Mouse (Mus musculus) hindbrain, postnatal 0 days (tissue): ENCODE results near the gene Srpk1. TPM values are rescaled to one million over a fixed set of nuclear protein-coding genes. Genes with fewer than 3 reads are reported as not detected.
A peak's percentile ranks its signal among the peaks of the same experiment; 100 is the strongest.

Experiments used
- ATAC-seq: fragments of 200-750 bp; cut with Nextera tagmentation; 2 replicates; pipeline ENCODE4 v1.8.0; 2017; ENCODE audit warnings: mild to moderate bottlenecking, moderate TSS enrichment, moderate library complexity
- DNase-seq: peaks from one replicate; pipeline ENCODE4 v3.0.0-alpha.2; 2015; ENCODE audit warnings: low spot score
- H3K27ac ChIP-seq: fragments of 300-500 bp; sonication (generic); 2 replicates; pipeline ENCODE4 v1.5.1; 2014; ENCODE audit warnings: mild to moderate bottlenecking
- H3K27me3 ChIP-seq: fragments of 300-500 bp; sonication (generic); 2 replicates; pipeline ENCODE4 v1.6.1; 2014; ENCODE audit warnings: low read length, mixed read lengths; ENCODE audit not compliant: insufficient read depth
- H3K36me3 ChIP-seq: fragments of 300-500 bp; sonication (generic); 2 replicates; pipeline ENCODE4 v1.6.1; 2014; ENCODE audit warnings: low read length, mixed read lengths; ENCODE audit not compliant: insufficient read depth
- H3K4me1 ChIP-seq: fragments of 300-500 bp; sonication (generic); 2 replicates; pipeline ENCODE4 v1.6.1; 2014; ENCODE audit warnings: antibody characterized with exemption, low read length, mixed read lengths; ENCODE audit not compliant: insufficient read depth
- H3K4me2 ChIP-seq: fragments of 300-500 bp; sonication (generic); 2 replicates; pipeline ENCODE4 v1.6.1; 2014; ENCODE audit warnings: low read depth, mild to moderate bottlenecking, low read length, moderate library complexity, mixed read lengths
- H3K4me3 ChIP-seq: fragments of 300-500 bp; sonication (generic); 2 replicates; pipeline ENCODE4 v1.5.1; 2014; ENCODE audit warnings: low read length
- H3K9ac ChIP-seq: fragments of 300-500 bp; sonication (generic); replicated peaks from 2 replicates; pipeline ENCODE4 v1.6.1; 2014; ENCODE audit warnings: mild to moderate bottlenecking, low read length, moderate library complexity, mixed read lengths
- H3K9me3 ChIP-seq: fragments of 300-500 bp; sonication (generic); 2 replicates; pipeline ENCODE4 v1.6.1; 2016; ENCODE audit warnings: low read length, mixed read lengths
- CTCF ChIP-seq: IDR thresholded peaks from 2 replicates; pipeline ENCODE4 v1.5.1; 2016; ENCODE audit warnings: antibody characterized with exemption, control low read depth, low read depth
- WGBS: fragments of 180-500 bp; shearing (Covaris S2); extraction: QIAGEN DNeasy Blood & Tissue Kit; methylation state at CpG from one replicate; pipeline ENCODE4 v1.1.7; 2014; 5-methylcytosine and 5-hydroxymethylcytosine counted together
- polyA plus RNA-seq: library from polyadenylated mRNA; unstranded; fragments of >200 nt; fragmentation: Nextera tagmentation; extraction: Ambion mirVana; gene quantifications from 2 replicates; pipeline ENCODE4 v1.2.1, GENCODE M21; 2015
- total RNA-seq: library from RNA; depleted of rRNA; stranded (reverse); fragments of >200 nt; gene quantifications from 2 replicates; pipeline ENCODE4 v1.2.3, GENCODE M21; 2014

Srpk1 gene
- total and polyA plus RNA-seq, 2 experiments from 2014 or later = 52.1 to 77.2 TPM

DNA sequence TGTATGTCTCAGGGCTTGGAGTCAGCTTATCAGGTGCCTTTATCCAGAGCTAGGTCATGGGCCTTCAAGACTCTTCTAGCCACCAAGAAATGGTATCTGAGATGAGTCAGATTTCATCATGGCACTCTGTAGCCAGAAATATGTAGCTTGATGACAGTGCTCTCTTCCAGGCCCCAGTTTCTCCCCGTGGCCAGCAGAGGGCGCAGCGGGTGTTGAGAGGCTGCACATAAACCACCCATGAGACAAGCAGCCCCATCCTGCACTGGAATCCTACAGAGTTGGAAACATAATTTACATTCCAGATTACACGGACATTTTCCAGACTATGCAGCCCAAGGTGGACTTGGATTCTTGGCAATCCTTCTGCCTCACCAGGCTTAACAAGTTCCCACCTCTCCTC is 29.5 kb downstream of the Srpk1 start:
- Histone ChIP-seq H3K4me2 (no peak overlapping the region), H3K4me3 (no peak overlapping the region), H3K4me1 (no peaks in the 10 kb centered on the region), H3K9me3 (no peaks in the 10 kb centered on the region), H3K27me3 (no peaks in the 10 kb centered on the region), H3K36me3 (peaks cover 73% of the 10 kb centered on the region), H3K27ac (no peak overlapping the region), H3K9ac (no peak overlapping the region)
- TF ChIP-seq CTCF = peak; percentile 89
- WGBS = 13% methylated on average over 4 of the region's 4 CpGs
- ATAC-seq = peak; percentile 67; the same call in 1 of the 2 replicates
- DNase-seq = peak; percentile 78

DNA sequence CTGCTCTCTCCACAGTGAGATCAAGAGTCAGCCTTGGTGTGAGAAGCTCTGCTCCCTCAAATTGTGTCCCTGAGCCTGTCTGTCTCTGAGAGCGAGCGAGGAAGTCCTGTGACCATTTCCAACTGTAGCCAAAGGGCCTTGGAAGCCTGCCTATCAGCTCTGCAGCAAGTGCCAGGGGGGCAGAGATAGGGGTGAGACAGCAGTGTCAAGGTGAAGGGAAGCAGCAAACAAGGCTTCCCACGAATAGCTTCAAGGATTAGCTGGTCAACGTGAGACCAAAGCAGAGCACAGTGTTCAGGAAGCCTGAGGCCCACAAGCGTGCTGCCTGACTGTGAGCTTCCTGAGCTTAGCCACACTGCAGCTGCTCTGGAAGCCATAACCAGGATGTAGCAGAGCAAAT is 31.0 kb downstream of the Srpk1 start:
- ATAC-seq (no peak), DNase-seq (no peak)
- Histone ChIP-seq H3K36me3 (peaks cover 69% of the 10 kb centered on the region), H3K27me3 (no peaks in the 10 kb centered on the region), H3K4me1 (no peaks in the 10 kb centered on the region), H3K9me3 (no peaks in the 10 kb centered on the region), H3K9ac (no peak overlapping the region), H3K4me2 (no peak overlapping the region), H3K4me3 (no peak overlapping the region), H3K27ac (no peak overlapping the region)
- 95% methylated on average over 5 of the region's 5 CpGs for WGBS
- TF ChIP-seq CTCF = no peak

GRCm38 (mm10) chr17:28590596-28590995 is 31.9 kb downstream of the Srpk1 start:
- Histone ChIP-seq H3K27me3 (no peaks in the 10 kb centered on the region), H3K4me1 (no peaks in the 10 kb centered on the region), H3K27ac (no peak overlapping the region), H3K4me2 (no peak overlapping the region), H3K9me3 (no peaks in the 10 kb centered on the region), H3K4me3 (no peak overlapping the region), H3K36me3 (peaks cover 60% of the 10 kb centered on the region), H3K9ac (no peak overlapping the region)
- DNase-seq (no peak), ATAC-seq (no peak)
- no peak for TF ChIP-seq CTCF
- 88% methylated on average over 3 of the region's 3 CpGs for WGBS

- TF ChIP-seq CTCF = no peak
- WGBS = 84% methylated on average over 2 of the region's 2 CpGs
- Histone ChIP-seq H3K4me1 (no peaks in the 10 kb centered on the region), H3K4me3 (no peak overlapping the region), H3K4me2 (no peak overlapping the region), H3K27me3 (no peaks in the 10 kb centered on the region), H3K36me3 (peaks cover 50% of the 10 kb centered on the region), H3K9ac (no peak overlapping the region), H3K27ac (no peak overlapping the region), H3K9me3 (no peaks in the 10 kb centered on the region)
- no peak for ATAC-seq
- DNase-seq = no peak
These were observed 33.9 kb downstream of the Srpk1 start for GRCm38 (mm10) chr17:28588591-28588990.

DNA sequence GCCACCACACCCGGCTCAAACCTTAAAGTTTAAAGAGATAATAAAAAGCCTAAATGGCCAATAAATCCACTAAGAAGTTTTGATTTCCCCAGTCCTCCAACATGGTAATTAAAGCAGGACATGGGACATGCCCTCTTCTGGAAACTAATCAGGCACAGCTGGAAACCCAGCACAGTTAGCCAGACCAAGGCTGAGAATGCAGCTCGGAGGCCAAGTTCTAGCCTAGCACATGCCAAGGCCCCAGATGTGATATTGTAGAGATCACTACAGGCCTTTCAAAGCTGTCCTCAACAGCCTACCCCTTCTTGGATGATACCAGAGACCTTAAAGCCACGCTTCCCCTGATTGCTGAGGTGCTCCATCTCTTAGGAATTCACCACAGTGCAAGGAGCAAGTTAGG is 36.0 kb downstream of the Srpk1 start:
- TF ChIP-seq CTCF = no peak
- H3K4me3 ChIP-seq = no peak overlapping the region
- ATAC-seq (no peak), DNase-seq (no peak)
- no peak overlapping the region for H3K9ac ChIP-seq
- no peaks in the 10 kb centered on the region for H3K9me3 ChIP-seq
- H3K36me3 ChIP-seq = peaks cover 33% of the 10 kb centered on the region
- H3K4me2 ChIP-seq = no peak overlapping the region
- no peak overlapping the region for H3K27ac ChIP-seq
- H3K27me3 ChIP-seq = no peaks in the 10 kb centered on the region
- 80% methylated on average over 3 of the region's 3 CpGs for WGBS
- no peaks in the 10 kb centered on the region for H3K4me1 ChIP-seq

- no peak overlapping the region for H3K9ac ChIP-seq
- H3K4me3 ChIP-seq = no peak overlapping the region
- no peak for ATAC-seq
- no peak overlapping the region for H3K4me2 ChIP-seq
- no peaks in the 10 kb centered on the region for H3K36me3 ChIP-seq
- no peaks in the 10 kb centered on the region for H3K27me3 ChIP-seq
- TF ChIP-seq CTCF = no peak
- 73% methylated on average over 2 of the region's 2 CpGs for WGBS
- no peaks in the 10 kb centered on the region for H3K9me3 ChIP-seq
- peaks cover 2% of the 10 kb centered on the region; the same call in 1 of the 2 replicates for H3K4me1 ChIP-seq
- no peak overlapping the region for H3K27ac ChIP-seq
- no peak for DNase-seq
These were observed 41.5 kb downstream of the Srpk1 start for GRCm38 (mm10) chr17:28581056-28581455.

GRCm38 (mm10) chr17:28580396-28580795 is 42.1 kb downstream of the Srpk1 start:
- no peak overlapping the region for H3K27ac ChIP-seq

More at GRCm38 (mm10) chr17:28580396-28580795, 42.1 kb downstream of the Srpk1 start:
- DNase-seq (peak; percentile 67), ATAC-seq (no peak)
- H3K9ac ChIP-seq = no peak overlapping the region
- H3K4me3 ChIP-seq = no peak overlapping the region
- H3K4me2 ChIP-seq = no peak overlapping the region
- 4% methylated on average over 9 of the region's 9 CpGs for WGBS
- no peaks in the 10 kb centered on the region for H3K9me3 ChIP-seq
- no peaks in the 10 kb centered on the region for H3K36me3 ChIP-seq
- no peak for TF ChIP-seq CTCF
- H3K27me3 ChIP-seq = no peaks in the 10 kb centered on the region
- peaks cover 8% of the 10 kb centered on the region; the same call in 1 of the 2 replicates for H3K4me1 ChIP-seq
